Mouse (Mus musculus): ENCODE measurements around the gene Brd4.

DNA sequence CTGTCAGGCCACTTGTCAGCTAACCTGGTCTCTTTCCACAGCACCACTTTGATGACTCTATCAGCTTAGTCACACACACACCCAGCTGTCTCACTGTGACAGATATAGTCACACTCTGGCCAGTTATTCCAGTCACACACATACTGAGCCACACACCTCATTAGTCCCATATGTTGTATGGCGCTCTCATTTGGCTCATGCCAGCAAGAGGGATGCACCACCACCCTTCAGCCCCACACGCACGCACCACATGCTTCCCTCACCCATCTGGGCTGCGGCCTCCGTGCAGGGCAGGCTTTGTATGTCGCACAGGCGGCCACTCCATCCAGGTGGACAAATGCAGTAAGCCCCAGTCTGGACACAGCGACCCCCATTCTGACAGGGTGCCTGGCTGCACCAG, 137.8 kb downstream of the Brd4 start:
- no peak for TF ChIP-seq CTCF (IDR thresholded peaks at IDR 0.05; ENCODE audit: low read depth)
- no peak for TF ChIP-seq EP300 (IDR thresholded peaks at IDR 0.05; ENCODE audit: low read depth)
